Mouse (Mus musculus) gastrocnemius, postnatal 14 days (tissue): ENCODE results near the gene Mfrp. TPM values are rescaled to one million over a fixed set of nuclear protein-coding genes. Genes with fewer than 3 reads are reported as not detected.

ENCODE experiments used
- DNase-seq: peaks from one replicate; pipeline ENCODE4 v3.0.0; 2021; ENCODE audit warnings: mixed read lengths
- intact Hi-C: fragments of 180-260 bp; cut with DNase I; formaldehyde crosslinking; loops from one replicate; pipeline ENCODE4 v1.15.1; 2025; ENCODE audit warnings: low total_unique reads
- total RNA-seq, 2 experiments: library from RNA; stranded (reverse); gene quantifications; 2 replicates each; pipeline ENCODE4 v1.2.3; 2021

The Mfrp gene
- total RNA-seq, 2 experiments from 2014 or later: 0.06 TPM; not detected in 1

DNA sequence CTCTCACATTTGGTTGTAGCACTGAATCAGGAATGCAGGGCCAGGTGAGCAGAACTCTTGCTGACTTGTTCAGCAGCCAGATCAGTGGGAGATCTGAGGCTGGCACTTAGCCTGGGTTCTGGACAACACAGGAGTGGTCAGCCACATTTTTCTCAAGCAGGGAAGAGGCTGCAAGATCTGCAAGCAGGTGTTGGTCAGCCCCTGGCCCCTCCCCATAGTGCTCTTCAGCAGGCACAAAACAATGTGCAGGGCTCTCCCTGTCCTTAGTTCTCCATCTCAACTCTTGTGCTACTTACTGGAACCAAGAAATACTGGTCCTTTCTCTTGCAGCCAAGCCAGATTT lies 43.2 kb downstream of the Mfrp start:
- intact Hi-C loops: no loop called here
- no peak for DNase-seq

DNA sequence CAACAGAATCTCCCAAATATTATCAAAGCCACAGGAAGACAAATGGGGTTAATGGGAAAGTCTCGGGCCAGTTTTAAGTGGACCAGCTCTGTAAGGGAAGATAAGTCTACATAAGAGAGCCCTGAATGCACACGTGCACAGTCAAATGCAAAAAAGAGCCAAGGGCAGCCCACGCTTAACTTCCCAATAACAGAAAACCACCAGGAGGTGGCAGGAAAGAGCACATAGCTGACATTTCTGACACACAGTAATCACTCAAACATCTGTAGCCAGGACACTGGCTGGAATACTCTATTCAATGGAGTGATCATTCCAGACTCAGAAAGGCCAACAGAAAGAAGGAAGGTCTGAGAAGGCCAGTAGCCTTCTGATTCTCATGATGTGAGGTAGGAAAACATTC lies 45.8 kb downstream of the Mfrp start:
- intact Hi-C loops: no loop called here
- DNase-seq: no peak

Other genes starting within 250 kb of the Mfrp start
- 10 to 100 TPM; 35.5 to 45.4 TPM for gene Thy1, start 58.3 kb upstream of the Mfrp start, total RNA-seq
- 100 to 1,000 TPM; 142 to 224 TPM for gene Usp2, start 34.7 kb upstream of the Mfrp start, total RNA-seq
- 10 to 100 TPM; 22.9 to 25.7 TPM for gene C1qtnf5, start 5.5 kb downstream of the Mfrp start, total RNA-seq
- 1 to 10 TPM in 1 of 2 experiments, under 1 TPM in 1; 0.23 to 1.2 TPM for gene Gm49380, start 11.8 kb downstream of the Mfrp start, total RNA-seq
- 1 to 10 TPM; 6.4 to 8.4 TPM for gene Rnf26, start 11.8 kb downstream of the Mfrp start, total RNA-seq
- gene Mcam, start 32.7 kb downstream of the Mfrp start, total RNA-seq: 10 to 100 TPM; 62.3 to 83.8 TPM
- 10 to 100 TPM; 12.1 to 12.8 TPM for gene Cbl, start 132.3 kb downstream of the Mfrp start, total RNA-seq
- not detected for gene Ccdc153, start 138.9 kb downstream of the Mfrp start, total RNA-seq
- under 1 TPM; 0.86 to 0.98 TPM for gene Pdzd3, start 149.7 kb downstream of the Mfrp start, total RNA-seq
- gene Nlrx1, start 166.9 kb downstream of the Mfrp start, total RNA-seq: 10 to 100 TPM; 26.0 to 26.2 TPM
- gene Abcg4, start 186.9 kb downstream of the Mfrp start, total RNA-seq: under 1 TPM; 0.58 to 0.94 TPM
- gene Hinfp, start 203.9 kb downstream of the Mfrp start, total RNA-seq: 1 to 10 TPM; 5.8 to 6.0 TPM
- 10 to 100 TPM; 12.1 to 13.7 TPM for gene C2cd2l, start 218.6 kb downstream of the Mfrp start, total RNA-seq
- 10 to 100 TPM; 12.5 to 14.0 TPM for gene Dpagt1, start 224.3 kb downstream of the Mfrp start, total RNA-seq
- gene H2afx, start 233.0 kb downstream of the Mfrp start, total RNA-seq: 10 to 100 TPM; 21.7 to 24.8 TPM
- gene Hmbs, start 242.5 kb downstream of the Mfrp start, total RNA-seq: 10 to 100 TPM; 24.2 to 25.5 TPM